21 mouse cellular contexts compared by ENCODE assay signal in genomic region chr8:126574882-126575637, GRCm38 (mm10). TPM values are rescaled to one million over a fixed set of nuclear protein-coding genes. Genes with fewer than 3 reads are reported as not detected.
DNase-seq lines count a peak whose midpoint lies in the region; ATAC-seq and TF ChIP-seq lines count a peak whose summit lies in the region.
"Had no signal": no experiment of that assay in that cellular context is flagged by ENCODE, and none has a peak within 500 bp of the region (broad histone marks: within the 10 kb centered on the region; RNA-seq: fewer than 3 reads in every experiment).

No protein-coding gene starts in this region.

- H3K27ac ChIP-seq in intestine, postnatal 0 days (ENCODE audit: low read depth, low read length), result peak overlapping the region; percentile 68; the same call in 1 of the 2 replicates
- no peak overlapping the region for H3K27ac ChIP-seq in intestine, embryonic 16.5 days (ENCODE audit: low read length)
- H3K27ac ChIP-seq: embryonic facial prominence, embryonic 12.5 days; forebrain, embryonic 12.5 days; heart, embryonic 10.5 days; hindbrain, embryonic 10.5 days; hindbrain, embryonic 14.5 days had no signal

- H3K9ac ChIP-seq in intestine, postnatal 0 days (ENCODE audit: low read depth, low read length), result no peak overlapping the region
- no peak overlapping the region for H3K9ac ChIP-seq in intestine, embryonic 16.5 days (ENCODE audit: low read depth, low read length)
- H3K9ac ChIP-seq: embryonic facial prominence, embryonic 12.5 days; forebrain, embryonic 12.5 days; hindbrain, embryonic 14.5 days; intestine, embryonic 15.5 days had no signal

- 83% methylated on average over 16 of the region's 16 CpGs for WGBS in intestine, postnatal 0 days
- 86% methylated on average over 16 of the region's 16 CpGs for WGBS in intestine, embryonic 16.5 days

- no peak for ATAC-seq in intestine, postnatal 0 days
- ATAC-seq in intestine, embryonic 16.5 days, result no peak
- ATAC-seq in monocyte, adult 5-6 weeks (replicated peaks; ENCODE audit: insufficient number of reproducible peaks, low FRiP score, low TSS enrichment, poor library complexity, severe bottlenecking), result no peak
- ATAC-seq: forebrain, embryonic 16.5 days had no signal

- H3K9me3 ChIP-seq in intestine, postnatal 0 days (ENCODE audit: control insufficient read depth), result no peaks in the 10 kb centered on the region
- no peaks in the 10 kb centered on the region for H3K9me3 ChIP-seq in intestine, embryonic 16.5 days (ENCODE audit: control insufficient read depth, low read length)
- H3K9me3 ChIP-seq: embryonic facial prominence, embryonic 12.5 days; forebrain, embryonic 12.5 days; heart, embryonic 10.5 days; hindbrain, embryonic 10.5 days; intestine, embryonic 15.5 days had no signal

- no peaks in the 10 kb centered on the region for H3K36me3 ChIP-seq in intestine, postnatal 0 days (ENCODE audit: control insufficient read depth, insufficient read depth)
- H3K36me3 ChIP-seq in intestine, embryonic 16.5 days (ENCODE audit: control insufficient read depth, insufficient read depth, low read length), result no peaks in the 10 kb centered on the region
- H3K36me3 ChIP-seq: embryonic facial prominence, embryonic 12.5 days; forebrain, embryonic 12.5 days; heart, embryonic 10.5 days; hindbrain, embryonic 10.5 days; intestine, embryonic 15.5 days had no signal

- no peak overlapping the region for H3K4me3 ChIP-seq in intestine, postnatal 0 days (ENCODE audit: low read depth, low read length)
- H3K4me3 ChIP-seq in intestine, embryonic 16.5 days (ENCODE audit: low read length), result no peak overlapping the region
- H3K4me3 ChIP-seq: embryonic facial prominence, embryonic 12.5 days; forebrain, embryonic 12.5 days; heart, embryonic 10.5 days; hindbrain, embryonic 10.5 days; intestine, embryonic 15.5 days had no signal

- 0 out of 2 replicates have a peak, but pooled peaks cover 4% of the 10 kb centered on the region for H3K4me1 ChIP-seq in intestine, postnatal 0 days (replicated peaks; ENCODE audit: control insufficient read depth, insufficient read depth, low read length)
- H3K4me1 ChIP-seq in intestine, embryonic 16.5 days (ENCODE audit: control insufficient read depth, insufficient read depth, low read length), result peaks cover 3% of the 10 kb centered on the region; the same call in 1 of the 2 replicates

- no peak overlapping the region for H3K4me2 ChIP-seq in intestine, postnatal 0 days (replicated peaks; ENCODE audit: low read depth)
- H3K4me2 ChIP-seq in intestine, embryonic 16.5 days (ENCODE audit: low read depth, low read length), result no peak overlapping the region
- H3K4me2 ChIP-seq: embryonic facial prominence, embryonic 12.5 days; forebrain, embryonic 12.5 days; hindbrain, embryonic 14.5 days; intestine, embryonic 15.5 days had no signal

- no peak for TF ChIP-seq CTCF in intestine, postnatal 0 days (IDR thresholded peaks at IDR 0.05; ENCODE audit: low read depth)

- peak; percentile 34 for DNase-seq in adrenal gland, postnatal 25 days
- DNase-seq in adrenal gland, postnatal 4 days (ENCODE audit: low spot score in 2 of 2), result no peak
- DNase-seq in Muller cell, postnatal 12 days (ENCODE audit: inconsistent ontology term), result peak; percentile 60
- DNase-seq in thymus, postnatal 14 days, result no peak
- DNase-seq: cerebellum, adult 11 months; cerebellum, adult 8-10 months; cerebellum, postnatal 14 days; embryo, embryonic 11 days; gastrocnemius, postnatal 14 days; heart, adult 18-20 months; heart, postnatal 10 days had no signal

- H3K27me3 ChIP-seq in intestine, postnatal 0 days (replicated peaks; ENCODE audit: control insufficient read depth, insufficient read depth, low read length), result no peaks in the 10 kb centered on the region
- H3K27me3 ChIP-seq in intestine, embryonic 16.5 days (replicated peaks; ENCODE audit: control insufficient read depth, insufficient read depth, low read length), result no peaks in the 10 kb centered on the region
- H3K27me3 ChIP-seq: embryonic facial prominence, embryonic 12.5 days; forebrain, embryonic 12.5 days; intestine, embryonic 15.5 days had no signal

RNA-seq across cellular contexts. Expression of gene Irf2bp2, which starts 18.7 kb away (rescaled TPM):
- 81.3 and 82.6 TPM in 2 replicates for total RNA-seq in adrenal gland, postnatal 25 days (2021)
- total RNA-seq in adrenal gland, postnatal 4 days (2021), result 100 to 1,000 TPM; 115 to 119 TPM
- 13.3 and 14.9 TPM in 2 replicates for polyA plus RNA-seq in intestine, postnatal 0 days (2015; fragmentation: Nextera tagmentation; extraction: Ambion mirVana)
- 11.5 and 11.9 TPM in 2 replicates for polyA plus RNA-seq in intestine, embryonic 16.5 days (2015; fragmentation: Nextera tagmentation; extraction: Ambion mirVana)
- total RNA-seq in monocyte, adult 5-6 weeks (2017), result 41.2 to 53.3 TPM (median 48.5 TPM) in 3 replicates

Comparison
In these comparisons a context has a peak if more than half of its experiments do, and no peak if none do; other contexts are left out.
1. DNase-seq: peak in adrenal gland, postnatal 25 days (single experiment) and Muller cell, postnatal 12 days (single experiment); none in adrenal gland, postnatal 4 days (0 of 2) and thymus, postnatal 14 days (single experiment).